Mouse (Mus musculus) forebrain, embryonic 14.5 days (tissue): ENCODE data around the gene Scly. TPM values are rescaled to one million over a fixed set of nuclear protein-coding genes. Genes with fewer than 3 reads are reported as not detected.
A peak's percentile ranks its signal among the peaks of the same experiment; 100 is the strongest.

Experiments used
- ATAC-seq: fragments of 200-750 bp; cut with Nextera tagmentation; 2 replicates; pipeline ENCODE4 v1.8.0; 2017; ENCODE audit warnings: mild to moderate bottlenecking, moderate library complexity
- DNase-seq: peaks from one replicate; pipeline ENCODE4 v3.0.0-alpha.2; 2015; ENCODE audit warnings: low spot score
- H3K27ac ChIP-seq: fragments of 300-500 bp; sonication (generic); 2 replicates; pipeline ENCODE4 v1.5.1; 2014; ENCODE audit warnings: low read depth, mild to moderate bottlenecking, control low read depth, low read length, moderate library complexity
- H3K27me3 ChIP-seq: fragments of 300-500 bp; sonication (generic); replicated peaks from 2 replicates; pipeline ENCODE4 v1.6.1; 2014; ENCODE audit warnings: low read length, control low read depth, mixed read lengths; ENCODE audit not compliant: control insufficient read depth, insufficient read depth
- H3K36me3 ChIP-seq: fragments of 300-500 bp; sonication (generic); 2 replicates; pipeline ENCODE4 v1.6.1; 2014; ENCODE audit warnings: low read length, control low read depth; ENCODE audit not compliant: control insufficient read depth, insufficient read depth
- H3K4me1 ChIP-seq: fragments of 300-500 bp; sonication (generic); 2 replicates; pipeline ENCODE4 v1.6.1; 2014; ENCODE audit warnings: antibody characterized with exemption, low read length, control low read depth; ENCODE audit not compliant: control insufficient read depth, insufficient read depth
- H3K4me2 ChIP-seq: fragments of 300-500 bp; sonication (generic); 2 replicates; pipeline ENCODE4 v1.6.1; 2014; ENCODE audit warnings: mild to moderate bottlenecking, control low read depth, low read length
- H3K4me3 ChIP-seq: fragments of 300-500 bp; sonication (generic); 2 replicates; pipeline ENCODE4 v1.5.1; 2014; ENCODE audit warnings: low read depth, low read length, control low read depth
- H3K9ac ChIP-seq: fragments of 300-500 bp; sonication (generic); 2 replicates; pipeline ENCODE4 v1.6.1; 2014; ENCODE audit warnings: mild to moderate bottlenecking, low read length, control low read depth, moderate library complexity
- H3K9me3 ChIP-seq: fragments of 300-500 bp; sonication (generic); replicated peaks from 2 replicates; pipeline ENCODE4 v1.6.1; 2016; ENCODE audit warnings: low read length, control low read depth, mixed read lengths; ENCODE audit not compliant: control insufficient read depth
- WGBS: fragments of 180-500 bp; shearing (Covaris S2); extraction: QIAGEN DNeasy Blood & Tissue Kit; methylation state at CpG from one replicate; pipeline ENCODE4 v1.1.7; 2014; 5-methylcytosine and 5-hydroxymethylcytosine counted together
- polyA plus RNA-seq: library from polyadenylated mRNA; unstranded; fragments of >200 nt; fragmentation: Nextera tagmentation; extraction: Ambion mirVana; gene quantifications from 2 replicates; pipeline ENCODE4 v1.2.1, GENCODE M21; 2014

Scly gene
- 6.3 and 7.3 TPM in 2 replicates for polyA plus RNA-seq

- no peaks in the 10 kb centered on the region; the same call in 1 of the 2 replicates for H3K36me3 ChIP-seq
- peak within 1 kb of the TSS; percentile 76 for H3K4me2 ChIP-seq
- H3K4me3 ChIP-seq, result peak within 1 kb of the TSS; percentile 83
- DNase-seq (peak; percentile 96), ATAC-seq (peak; percentile 100)
- no peaks in the 10 kb centered on the region; the same call in 1 of the 2 replicates for H3K4me1 ChIP-seq
- H3K9ac ChIP-seq, result peak within 1 kb of the TSS; percentile 84
- under 1% methylated on average over 53 of the region's 65 CpGs for WGBS
- H3K27me3 ChIP-seq, result no peaks in the 10 kb centered on the region
- H3K27ac ChIP-seq, result no peak within 1 kb of the TSS; the same call in 1 of the 2 replicates
- no peaks in the 10 kb centered on the region for H3K9me3 ChIP-seq
Measured at GRCm38 (mm10) chr1:91297799-91298744, at the start of gene Scly. Scly (plus strand) TSS chr1:91298338.

DNA sequence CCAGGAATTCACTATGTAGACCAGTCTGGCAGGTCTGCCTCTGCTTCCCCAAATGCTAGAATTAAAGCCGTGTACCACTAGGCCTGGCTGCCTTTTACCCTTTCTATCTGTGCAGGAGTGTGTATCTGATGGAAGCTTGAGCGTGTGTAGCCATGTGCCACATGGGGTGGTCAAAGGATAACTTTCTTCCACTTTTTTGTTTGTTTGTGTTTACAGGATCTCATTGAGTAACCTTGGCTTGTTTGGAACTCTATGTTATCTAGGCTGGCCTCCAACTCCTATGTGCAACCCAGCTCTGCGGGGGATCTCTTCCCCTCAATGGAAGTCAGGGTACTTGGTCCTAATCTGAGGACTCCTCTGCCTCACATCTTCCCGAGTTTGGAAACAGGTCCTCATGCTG lies 49.2 kb upstream of the Scly start:
- Histone ChIP-seq H3K9ac (no peak overlapping the region), H3K27me3 (no peaks in the 10 kb centered on the region), H3K9me3 (no peaks in the 10 kb centered on the region), H3K4me1 (peaks cover 15% of the 10 kb centered on the region), H3K27ac (no peak overlapping the region), H3K36me3 (no peaks in the 10 kb centered on the region), H3K4me3 (no peak overlapping the region), H3K4me2 (no peak overlapping the region)
- ATAC-seq (no peak), DNase-seq (no peak)
- 50% methylated on average over 4 of the region's 4 CpGs for WGBS

- Histone ChIP-seq H3K27ac (peak within 1 kb of the TSS; percentile 84), H3K9ac (peak within 1 kb of the TSS; percentile 95), H3K27me3 (no peaks in the 10 kb centered on the region), H3K36me3 (no peaks in the 10 kb centered on the region), H3K4me2 (peak within 1 kb of the TSS; percentile 87), H3K4me1 (peaks cover 15% of the 10 kb centered on the region), H3K4me3 (peak within 1 kb of the TSS; percentile 98), H3K9me3 (no peaks in the 10 kb centered on the region)
- ATAC-seq, result peak; percentile 99
- peak; percentile 99 for DNase-seq
- WGBS, result under 1% methylated on average over 43 of the region's 43 CpGs
Measured at GRCm38 (mm10) chr1:91249564-91250414, 48.3 kb upstream of the Scly start, which contains the start of gene Ube2f. Ube2f (plus strand) TSS chr1:91250304.

- Histone ChIP-seq H3K4me2 (peak overlapping the region; percentile 87), H3K4me1 (peaks cover 15% of the 10 kb centered on the region), H3K9ac (peak overlapping the region; percentile 95), H3K9me3 (no peaks in the 10 kb centered on the region), H3K27ac (peak overlapping the region; percentile 84), H3K27me3 (no peaks in the 10 kb centered on the region), H3K36me3 (no peaks in the 10 kb centered on the region), H3K4me3 (peak overlapping the region; percentile 98)
- under 1% methylated on average over 65 of the region's 70 CpGs for WGBS
- peak; percentile 10 for DNase-seq
- no peak for ATAC-seq
Measured at GRCm38 (mm10) chr1:91250415-91251147, 47.6 kb upstream of the Scly start.

GRCm38 (mm10) chr1:91251148-91251650 lies 46.9 kb upstream of the Scly start:
- 53% methylated on average over 5 of the region's 5 CpGs for WGBS
- no peaks in the 10 kb centered on the region for H3K36me3 ChIP-seq
- no peak for DNase-seq
- ATAC-seq, result no peak
- H3K27me3 ChIP-seq, result no peaks in the 10 kb centered on the region
- peak overlapping the region; percentile 95 for H3K9ac ChIP-seq
- H3K4me3 ChIP-seq, result peak overlapping the region; percentile 98
- H3K4me1 ChIP-seq, result peaks cover 15% of the 10 kb centered on the region
- peak overlapping the region; percentile 87 for H3K4me2 ChIP-seq
- H3K27ac ChIP-seq, result no peak overlapping the region
- no peaks in the 10 kb centered on the region for H3K9me3 ChIP-seq

- ATAC-seq, result no peak
- Histone ChIP-seq H3K9ac (0 out of 2 replicates have a peak overlapping the region, but pooled peaks have one; percentile 25), H3K4me1 (peaks cover 15% of the 10 kb centered on the region), H3K36me3 (no peaks in the 10 kb centered on the region), H3K27me3 (no peaks in the 10 kb centered on the region), H3K4me3 (no peak overlapping the region), H3K9me3 (no peaks in the 10 kb centered on the region), H3K27ac (no peak overlapping the region), H3K4me2 (peak overlapping the region; percentile 87)
- 65% methylated on average over 8 of the region's 8 CpGs for WGBS
- no peak for DNase-seq
Measured at GRCm38 (mm10) chr1:91251927-91252326, 46.2 kb upstream of the Scly start.

GRCm38 (mm10) chr1:91257918-91258317 lies 40.2 kb upstream of the Scly start:
- Histone ChIP-seq H3K4me2 (no peak overlapping the region), H3K4me1 (no peaks in the 10 kb centered on the region), H3K27ac (no peak overlapping the region), H3K27me3 (no peaks in the 10 kb centered on the region), H3K9ac (no peak overlapping the region), H3K4me3 (no peak overlapping the region), H3K36me3 (no peaks in the 10 kb centered on the region), H3K9me3 (no peaks in the 10 kb centered on the region)
- no peak for ATAC-seq
- DNase-seq, result no peak

GRCm38 (mm10) chr1:91259794-91260193 lies 38.3 kb upstream of the Scly start:
- no peaks in the 10 kb centered on the region for H3K27me3 ChIP-seq
- no peaks in the 10 kb centered on the region for H3K9me3 ChIP-seq
- H3K4me1 ChIP-seq, result no peaks in the 10 kb centered on the region
- no peak overlapping the region for H3K4me3 ChIP-seq
- no peak overlapping the region for H3K9ac ChIP-seq
- H3K27ac ChIP-seq, result no peak overlapping the region
- ATAC-seq (no peak), DNase-seq (no peak)
- H3K36me3 ChIP-seq, result no peaks in the 10 kb centered on the region
- H3K4me2 ChIP-seq, result no peak overlapping the region
- WGBS, result 90% methylated on average over 5 of the region's 5 CpGs
